Mouse (Mus musculus): ENCODE data around the gene Vkorc1l1. TPM values are rescaled to one million over a fixed set of nuclear protein-coding genes. Genes with fewer than 3 reads are reported as not detected.
A peak's percentile ranks its signal among the peaks of the same experiment; 100 is the strongest.
"Not testable (repeated sequence)": the region's sequence is repeated elsewhere in the genome, so short reads cannot be mapped to it uniquely, and the experiment has no call there.

The Vkorc1l1 gene
- polyA plus RNA-seq, 1 experiment from 2014 or later, result 29.4 TPM

GRCm38 (mm10) chr5:129915491-129915890 is 26.3 kb upstream of the Vkorc1l1 start:
- H3K4me1 ChIP-seq (replicated peaks; ENCODE audit: control insufficient read depth, insufficient read depth, low read length); H3K9ac ChIP-seq (ENCODE audit: low read depth, low read length); H3K4me3 ChIP-seq (ENCODE audit: low read depth, low read length); H3K9me3 ChIP-seq (ENCODE audit: control insufficient read depth, low read length); ATAC-seq (replicated peaks; ENCODE audit: low FRiP score); H3K27ac ChIP-seq (ENCODE audit: low read depth, low read length); H3K36me3 ChIP-seq (ENCODE audit: control insufficient read depth, insufficient read depth, low read length); DNase-seq (ENCODE audit: low spot score); H3K27me3 ChIP-seq (replicated peaks; ENCODE audit: control insufficient read depth, insufficient read depth, low read length); H3K4me2 ChIP-seq: not testable (repeated sequence)
- WGBS, result 77% methylated on average over 11 of the region's 11 CpGs

GRCm38 (mm10) chr5:129918065-129918651 is 23.6 kb upstream of the Vkorc1l1 start:
- Histone ChIP-seq H3K27me3 (replicated peaks; ENCODE audit: control insufficient read depth, insufficient read depth, low read length) (no peaks in the 10 kb centered on the region), H3K4me2 (no peak overlapping the region), H3K4me3 (ENCODE audit: low read depth, low read length) (no peak overlapping the region), H3K36me3 (ENCODE audit: control insufficient read depth, insufficient read depth, low read length) (no peaks in the 10 kb centered on the region), H3K9ac (ENCODE audit: low read depth, low read length) (no peak overlapping the region), H3K4me1 (replicated peaks; ENCODE audit: control insufficient read depth, insufficient read depth, low read length) (peaks cover 3% of the 10 kb centered on the region; the same call in 1 of the 2 replicates), H3K9me3 (ENCODE audit: control insufficient read depth, low read length) (no peaks in the 10 kb centered on the region), H3K27ac (ENCODE audit: low read depth, low read length) (no peak overlapping the region)
- DNase-seq (ENCODE audit: low spot score) (no peak), ATAC-seq (replicated peaks; ENCODE audit: low FRiP score) (peak; percentile 58)
- 81% methylated on average over 24 of the region's 24 CpGs for WGBS

- 84% methylated on average over 9 of the region's 9 CpGs for WGBS
- no peak for ATAC-seq (replicated peaks; ENCODE audit: low FRiP score)
- Histone ChIP-seq H3K9ac (ENCODE audit: low read depth, low read length) (no peak overlapping the region), H3K27me3 (replicated peaks; ENCODE audit: control insufficient read depth, insufficient read depth, low read length) (no peaks in the 10 kb centered on the region), H3K4me3 (ENCODE audit: low read depth, low read length) (no peak overlapping the region), H3K4me2 (no peak overlapping the region), H3K4me1 (replicated peaks; ENCODE audit: control insufficient read depth, insufficient read depth, low read length) (peaks cover 3% of the 10 kb centered on the region; the same call in 1 of the 2 replicates), H3K27ac (ENCODE audit: low read depth, low read length) (no peak overlapping the region), H3K9me3 (ENCODE audit: control insufficient read depth, low read length) (no peaks in the 10 kb centered on the region), H3K36me3 (ENCODE audit: control insufficient read depth, insufficient read depth, low read length) (no peaks in the 10 kb centered on the region)
- no peak for DNase-seq (ENCODE audit: low spot score)
Measured at GRCm38 (mm10) chr5:129918752-129919151, 23.0 kb upstream of the Vkorc1l1 start.

GRCm38 (mm10) chr5:129919320-129919719 is 22.4 kb upstream of the Vkorc1l1 start:
- no peak overlapping the region for H3K9ac ChIP-seq (ENCODE audit: low read depth, low read length)
- 72% methylated on average over 8 of the region's 8 CpGs for WGBS
- peaks cover 3% of the 10 kb centered on the region; the same call in 1 of the 2 replicates for H3K4me1 ChIP-seq (replicated peaks; ENCODE audit: control insufficient read depth, insufficient read depth, low read length)
- no peaks in the 10 kb centered on the region for H3K9me3 ChIP-seq (ENCODE audit: control insufficient read depth, low read length)
- DNase-seq (ENCODE audit: low spot score) (no peak), ATAC-seq (replicated peaks; ENCODE audit: low FRiP score) (no peak)
- no peak overlapping the region for H3K4me2 ChIP-seq
- no peaks in the 10 kb centered on the region for H3K36me3 ChIP-seq (ENCODE audit: control insufficient read depth, insufficient read depth, low read length)
- no peak overlapping the region for H3K27ac ChIP-seq (ENCODE audit: low read depth, low read length)
- no peaks in the 10 kb centered on the region for H3K27me3 ChIP-seq (replicated peaks; ENCODE audit: control insufficient read depth, insufficient read depth, low read length)
- no peak overlapping the region for H3K4me3 ChIP-seq (ENCODE audit: low read depth, low read length)

GRCm38 (mm10) chr5:129921972-129922371 is 19.8 kb upstream of the Vkorc1l1 start:
- ATAC-seq (replicated peaks; ENCODE audit: low FRiP score), result no peak

GRCm38 (mm10) chr5:129924820-129925452 is 16.8 kb upstream of the Vkorc1l1 start:
- ATAC-seq (replicated peaks; ENCODE audit: low FRiP score) (no peak), DNase-seq (ENCODE audit: low spot score) (no peak)
- Histone ChIP-seq H3K27ac (ENCODE audit: low read depth, low read length) (no peak overlapping the region), H3K4me2 (no peak overlapping the region), H3K9me3 (ENCODE audit: control insufficient read depth, low read length) (no peaks in the 10 kb centered on the region), H3K36me3 (ENCODE audit: control insufficient read depth, insufficient read depth, low read length) (no peaks in the 10 kb centered on the region), H3K4me1 (replicated peaks; ENCODE audit: control insufficient read depth, insufficient read depth, low read length) (no peaks in the 10 kb centered on the region), H3K27me3 (replicated peaks; ENCODE audit: control insufficient read depth, insufficient read depth, low read length) (no peaks in the 10 kb centered on the region), H3K9ac (ENCODE audit: low read depth, low read length) (no peak overlapping the region), H3K4me3 (ENCODE audit: low read depth, low read length) (no peak overlapping the region)
- WGBS, result 77% methylated on average over 8 of the region's 8 CpGs

More at GRCm38 (mm10) chr5:129921972-129922371, 19.8 kb upstream of the Vkorc1l1 start:
- no peaks in the 10 kb centered on the region for H3K36me3 ChIP-seq (ENCODE audit: control insufficient read depth, insufficient read depth, low read length)
- H3K27me3 ChIP-seq (replicated peaks; ENCODE audit: control insufficient read depth, insufficient read depth, low read length), result no peaks in the 10 kb centered on the region
- WGBS, result 95% methylated on average over 4 of the region's 4 CpGs
- no peak overlapping the region for H3K9ac ChIP-seq (ENCODE audit: low read depth, low read length)
- no peaks in the 10 kb centered on the region for H3K9me3 ChIP-seq (ENCODE audit: control insufficient read depth, low read length)
- peaks cover 3% of the 10 kb centered on the region; the same call in 1 of the 2 replicates for H3K4me1 ChIP-seq (replicated peaks; ENCODE audit: control insufficient read depth, insufficient read depth, low read length)
- no peak for DNase-seq (ENCODE audit: low spot score)
- no peak overlapping the region for H3K4me2 ChIP-seq
- H3K4me3 ChIP-seq (ENCODE audit: low read depth, low read length), result no peak overlapping the region
- no peak overlapping the region for H3K27ac ChIP-seq (ENCODE audit: low read depth, low read length)

- ATAC-seq (replicated peaks; ENCODE audit: low FRiP score), result no peak
- Histone ChIP-seq H3K9ac (ENCODE audit: low read depth, low read length) (no peak overlapping the region), H3K9me3 (ENCODE audit: control insufficient read depth, low read length) (no peaks in the 10 kb centered on the region), H3K36me3 (ENCODE audit: control insufficient read depth, insufficient read depth, low read length) (no peaks in the 10 kb centered on the region), H3K27me3 (replicated peaks; ENCODE audit: control insufficient read depth, insufficient read depth, low read length) (no peaks in the 10 kb centered on the region), H3K4me2 (no peak overlapping the region), H3K4me3 (ENCODE audit: low read depth, low read length) (no peak overlapping the region), H3K27ac (ENCODE audit: low read depth, low read length) (no peak overlapping the region), H3K4me1 (replicated peaks; ENCODE audit: control insufficient read depth, insufficient read depth, low read length) (no peaks in the 10 kb centered on the region)
- whole genome bisulfite sequencing, result 86% methylated on average over 5 of the region's 5 CpGs
- no peak for DNase-seq (ENCODE audit: low spot score)
Measured at GRCm38 (mm10) chr5:129925933-129926332, 15.8 kb upstream of the Vkorc1l1 start.

DNA sequence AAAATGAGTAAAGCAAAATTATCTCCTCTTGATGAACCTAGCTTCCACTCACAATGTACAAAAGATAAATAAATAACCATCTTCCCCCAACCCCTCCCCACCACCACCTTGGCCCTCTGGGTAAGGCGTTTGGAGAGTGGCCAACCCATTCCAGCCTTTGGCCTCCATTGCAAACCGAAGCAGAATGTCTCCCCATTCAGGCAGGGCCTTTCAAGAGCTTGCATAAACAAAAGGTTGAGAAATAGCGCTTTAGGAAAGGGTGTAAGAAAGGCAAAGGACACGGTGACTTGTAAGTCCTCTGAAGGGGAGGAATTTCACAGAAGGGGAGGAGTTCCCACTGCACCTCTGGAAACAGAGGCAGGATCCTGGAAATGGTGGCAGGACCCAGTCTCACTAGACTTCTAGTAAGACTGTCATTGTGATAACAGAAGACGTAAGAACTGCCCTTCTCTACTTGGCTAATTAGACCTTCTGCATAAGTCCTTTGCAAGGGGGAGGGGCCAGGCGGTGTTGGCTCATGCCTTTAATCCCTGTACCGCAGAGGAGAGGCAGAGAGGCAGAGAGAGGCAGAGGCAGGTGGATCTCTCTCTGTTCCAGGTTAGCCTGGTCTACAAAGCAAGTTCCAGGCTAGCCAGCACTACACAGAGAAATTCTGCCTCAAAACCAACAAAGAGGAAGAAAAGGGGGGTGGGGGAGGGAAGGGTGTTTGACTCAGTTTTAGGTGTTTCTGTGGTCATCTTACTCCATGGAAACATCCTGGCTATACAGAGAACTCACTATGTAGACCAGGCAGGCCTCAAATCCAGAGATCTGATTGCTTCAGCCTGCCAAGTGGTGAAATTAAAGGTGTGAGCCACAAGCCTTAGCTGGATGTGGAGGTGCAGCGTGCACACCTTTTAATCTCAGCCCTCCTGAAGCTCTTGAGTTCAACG is 11.6 kb upstream of the Vkorc1l1 start:
- 52% methylated on average over 9 of the region's 9 CpGs for WGBS

More for the DNA sequence above, 11.6 kb upstream of the Vkorc1l1 start:
- Histone ChIP-seq H3K9ac (ENCODE audit: low read depth, low read length) (no peak overlapping the region), H3K27me3 (replicated peaks; ENCODE audit: control insufficient read depth, insufficient read depth, low read length) (no peaks in the 10 kb centered on the region), H3K9me3 (ENCODE audit: control insufficient read depth, low read length) (no peaks in the 10 kb centered on the region), H3K4me2 (no peak overlapping the region), H3K27ac (ENCODE audit: low read depth, low read length) (no peak overlapping the region), H3K4me3 (ENCODE audit: low read depth, low read length) (no peak overlapping the region), H3K4me1 (replicated peaks; ENCODE audit: control insufficient read depth, insufficient read depth, low read length) (no peaks in the 10 kb centered on the region), H3K36me3 (ENCODE audit: control insufficient read depth, insufficient read depth, low read length) (no peaks in the 10 kb centered on the region)
- DNase-seq (ENCODE audit: low spot score), result no peak
- no peak; the same call in 1 of the 2 replicates for ATAC-seq (replicated peaks; ENCODE audit: low FRiP score)
